Mouse (Mus musculus) midbrain, embryonic 13.5 days (tissue): ENCODE data around the gene Ywhab. TPM values are rescaled to one million over a fixed set of nuclear protein-coding genes. Genes with fewer than 3 reads are reported as not detected.
A peak's percentile ranks its signal among the peaks of the same experiment; 100 is the strongest.

ENCODE experiments used
- ATAC-seq: fragments of 200-750 bp; cut with Nextera tagmentation; 2 replicates; pipeline ENCODE4 v1.8.0; 2017; ENCODE audit warnings: mild to moderate bottlenecking, moderate TSS enrichment, moderate library complexity
- H3K27ac ChIP-seq: fragments of 300-500 bp; sonication (generic); 2 replicates; pipeline ENCODE4 v1.5.1; 2015; ENCODE audit warnings: inconsistent platforms, mild to moderate bottlenecking, moderate library complexity
- H3K27me3 ChIP-seq: fragments of 300-500 bp; sonication (generic); 2 replicates; pipeline ENCODE4 v1.6.1; 2015; ENCODE audit warnings: mild to moderate bottlenecking, inconsistent platforms
- H3K36me3 ChIP-seq: fragments of 300-500 bp; sonication (generic); 2 replicates; pipeline ENCODE4 v1.6.1; 2015; ENCODE audit warnings: mild to moderate bottlenecking, inconsistent platforms
- H3K4me1 ChIP-seq: fragments of 300-500 bp; sonication (generic); replicated peaks from 2 replicates; pipeline ENCODE4 v1.6.1; 2015; ENCODE audit warnings: inconsistent platforms
- H3K4me2 ChIP-seq: fragments of 300-500 bp; sonication (generic); replicated peaks from 2 replicates; pipeline ENCODE4 v1.6.1; 2015; ENCODE audit warnings: moderate library complexity, mild to moderate bottlenecking, inconsistent platforms
- H3K4me3 ChIP-seq: fragments of 300-500 bp; sonication (generic); replicated peaks from 2 replicates; pipeline ENCODE4 v1.5.1; 2015; ENCODE audit warnings: mild to moderate bottlenecking, inconsistent platforms
- H3K9ac ChIP-seq: fragments of 300-500 bp; sonication (generic); replicated peaks from 2 replicates; pipeline ENCODE4 v1.6.1; 2015; ENCODE audit warnings: mild to moderate bottlenecking, inconsistent platforms
- H3K9me3 ChIP-seq: fragments of 300-500 bp; sonication (generic); 2 replicates; pipeline ENCODE4 v1.6.1; 2016; ENCODE audit warnings: mild to moderate bottlenecking, inconsistent platforms
- WGBS: fragments of 180-500 bp; shearing (Covaris S2); methylation state at CpG from one replicate; pipeline ENCODE4 v1.1.7; 2015; 5-methylcytosine and 5-hydroxymethylcytosine counted together
- polyA plus RNA-seq: library from polyadenylated mRNA; unstranded; fragments of >200 nt; fragmentation: Nextera tagmentation; extraction: Ambion mirVana; gene quantifications from 2 replicates; pipeline ENCODE4 v1.2.1, GENCODE M21; 2015

Ywhab gene
- polyA plus RNA-seq, 1 experiment from 2014 or later: 401 TPM

GRCm38 (mm10) chr2:164047197-164047690 is 52.5 kb downstream of the Ywhab start:
- Histone ChIP-seq H3K4me3 (peak overlapping the region; percentile 30), H3K36me3 (peaks cover 7% of the 10 kb centered on the region), H3K9me3 (no peaks in the 10 kb centered on the region), H3K27me3 (no peaks in the 10 kb centered on the region), H3K27ac (no peak overlapping the region), H3K9ac (peak overlapping the region; percentile 46; the same call in 1 of the 2 replicates), H3K4me2 (peak overlapping the region; percentile 47), H3K4me1 (no peaks in the 10 kb centered on the region)
- ATAC-seq: 0 out of 2 replicates have a peak, but pooled peaks have one; percentile 66
- 10% methylated on average over 15 of the region's 16 CpGs for WGBS

GRCm38 (mm10) chr2:164053767-164054166 is 59.0 kb downstream of the Ywhab start:
- Histone ChIP-seq H3K36me3 (peaks cover 66% of the 10 kb centered on the region), H3K4me3 (no peak overlapping the region), H3K27me3 (no peaks in the 10 kb centered on the region), H3K4me2 (no peak overlapping the region), H3K9me3 (no peaks in the 10 kb centered on the region), H3K4me1 (no peaks in the 10 kb centered on the region), H3K27ac (no peak overlapping the region), H3K9ac (no peak overlapping the region)
- WGBS: 93% methylated on average over 8 of the region's 8 CpGs
- no peak for ATAC-seq

- H3K4me2 ChIP-seq: no peak overlapping the region
- no peaks in the 10 kb centered on the region for H3K9me3 ChIP-seq
- no peak overlapping the region for H3K27ac ChIP-seq
- H3K4me3 ChIP-seq: no peak overlapping the region
- peaks cover 75% of the 10 kb centered on the region for H3K36me3 ChIP-seq
- no peak overlapping the region for H3K9ac ChIP-seq
- 96% methylated on average over 8 of the region's 8 CpGs for WGBS
- ATAC-seq: no peak
- no peaks in the 10 kb centered on the region for H3K4me1 ChIP-seq
- H3K27me3 ChIP-seq: no peaks in the 10 kb centered on the region
Measured at GRCm38 (mm10) chr2:164054671-164055070, 59.9 kb downstream of the Ywhab start.

GRCm38 (mm10) chr2:164059634-164060235 is 65.0 kb downstream of the Ywhab start:
- no peak overlapping the region for H3K4me3 ChIP-seq
- H3K4me1 ChIP-seq: no peaks in the 10 kb centered on the region
- H3K36me3 ChIP-seq: peaks cover 92% of the 10 kb centered on the region
- no peak overlapping the region for H3K9ac ChIP-seq
- H3K27ac ChIP-seq: no peak overlapping the region
- no peaks in the 10 kb centered on the region for H3K27me3 ChIP-seq
- WGBS: 92% methylated on average over 8 of the region's 8 CpGs
- H3K9me3 ChIP-seq: no peaks in the 10 kb centered on the region
- no peak for ATAC-seq
- no peak overlapping the region for H3K4me2 ChIP-seq

Other genes with a start within 250 kb of the Ywhab start
- 3.4 and 4.6 TPM in 2 replicates for gene Ada, start 244.7 kb upstream of the Ywhab start, polyA plus RNA-seq
- gene Ccn5, start 174.1 kb upstream of the Ywhab start, polyA plus RNA-seq: 0.15 and 0.23 TPM in 2 replicates
- 0.13 TPM in 1 of 2 replicates, not detected in the other for gene Kcnk15, start 141.3 kb upstream of the Ywhab start, polyA plus RNA-seq
- 6.9 and 8.1 TPM in 2 replicates for gene Rims4, start 76.3 kb upstream of the Ywhab start, polyA plus RNA-seq
- gene Pabpc1l, start 30.5 kb downstream of the Ywhab start, polyA plus RNA-seq: 1.1 and 1.8 TPM in 2 replicates
- gene Stk4, start 75.4 kb downstream of the Ywhab start, polyA plus RNA-seq: 27.0 and 28.3 TPM in 2 replicates
- 44.2 and 48.4 TPM in 2 replicates for gene Tomm34, start 76.2 kb downstream of the Ywhab start, polyA plus RNA-seq
- gene Kcns1, start 176.2 kb downstream of the Ywhab start, polyA plus RNA-seq: 0.16 and 0.23 TPM in 2 replicates
- gene Wfdc5, start 187.8 kb downstream of the Ywhab start, polyA plus RNA-seq: not detected in 2 replicates
- gene Wfdc12, start 195.6 kb downstream of the Ywhab start, polyA plus RNA-seq: not detected in 2 replicates
- gene Wfdc15a, start 205.2 kb downstream of the Ywhab start, polyA plus RNA-seq: not detected in 2 replicates
- not detected in 2 replicates for gene Wfdc15b, start 226.7 kb downstream of the Ywhab start, polyA plus RNA-seq
- gene Svs2, start 243.5 kb downstream of the Ywhab start, polyA plus RNA-seq: not detected in 2 replicates